ENCODE assay signal across 16 mouse cellular contexts in the genomic region with DNA sequence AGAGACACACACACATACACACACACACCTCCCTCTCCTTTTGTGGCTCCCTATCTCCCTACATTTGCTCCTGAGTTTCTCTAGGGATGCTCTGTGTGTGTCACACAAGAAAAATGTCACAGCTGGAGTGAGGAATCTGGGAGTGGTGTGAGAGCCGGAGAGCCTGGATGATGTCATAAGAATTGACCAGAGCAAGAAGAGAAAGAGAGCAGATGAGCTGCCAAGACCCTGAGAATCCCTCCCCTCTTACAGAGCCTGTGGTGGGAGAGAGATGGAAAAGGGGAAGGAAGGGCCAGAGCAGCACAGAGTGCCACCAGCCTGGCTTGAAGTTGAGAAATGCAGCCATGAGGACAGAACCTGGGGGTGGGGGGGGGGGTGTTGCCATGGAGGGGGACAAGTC. TPM values are rescaled to one million over a fixed set of nuclear protein-coding genes. Genes with fewer than 3 reads are reported as not detected.
DNase-seq lines count a peak whose midpoint lies in the region; ATAC-seq and TF ChIP-seq lines count a peak whose summit lies in the region.
"Had no signal": no experiment of that assay in that cellular context is flagged by ENCODE, and none has a peak within 500 bp of the region (broad histone marks: within the 10 kb centered on the region; RNA-seq: fewer than 3 reads in every experiment).

No protein-coding gene starts in this region.

- ATAC-seq in heart, postnatal 0 days (ENCODE audit: insufficient read depth, low read depth), result peak; percentile 47
- no peak for ATAC-seq in heart, embryonic 11.5 days (replicated peaks; ENCODE audit: insufficient number of reproducible peaks, low FRiP score, low TSS enrichment)
- peak; percentile 77 for ATAC-seq in lung, postnatal 0 days
- ATAC-seq in stomach, embryonic 16.5 days (ENCODE audit: insufficient read depth, low FRiP score), result peak; percentile 53
- ATAC-seq: CD4-positive, CD25-positive, alpha-beta regulatory T cell, adult 4 months; midbrain, embryonic 16.5 days had no signal

- H3K9me3 ChIP-seq in heart, postnatal 0 days (replicated peaks; ENCODE audit: control insufficient read depth, low read length), result no peaks in the 10 kb centered on the region
- H3K9me3 ChIP-seq in heart, embryonic 11.5 days (replicated peaks; ENCODE audit: control insufficient read depth, low read length), result no peaks in the 10 kb centered on the region
- no peaks in the 10 kb centered on the region for H3K9me3 ChIP-seq in lung, postnatal 0 days (ENCODE audit: low read length)
- H3K9me3 ChIP-seq in stomach, embryonic 16.5 days (replicated peaks; ENCODE audit: control insufficient read depth, low read length), result no peaks in the 10 kb centered on the region
- H3K9me3 ChIP-seq: limb, embryonic 13.5 days had no signal

- H3K4me1 ChIP-seq in heart, postnatal 0 days (ENCODE audit: control insufficient read depth, insufficient read depth), result no peaks in the 10 kb centered on the region
- no peaks in the 10 kb centered on the region for H3K4me1 ChIP-seq in heart, embryonic 11.5 days (ENCODE audit: control insufficient read depth, insufficient read depth, low read length)
- H3K4me1 ChIP-seq in lung, postnatal 0 days (ENCODE audit: insufficient read depth, low read depth, low read length), result no peaks in the 10 kb centered on the region
- H3K4me1 ChIP-seq in stomach, embryonic 16.5 days (ENCODE audit: control insufficient read depth, insufficient read depth, low read length), result no peaks in the 10 kb centered on the region
- H3K4me1 ChIP-seq: limb, embryonic 13.5 days had no signal

- H3K36me3 ChIP-seq in heart, postnatal 0 days (replicated peaks; ENCODE audit: control insufficient read depth, insufficient read depth, low read length), result no peaks in the 10 kb centered on the region
- no peaks in the 10 kb centered on the region for H3K36me3 ChIP-seq in heart, embryonic 11.5 days (ENCODE audit: control insufficient read depth, insufficient read depth, low read length)
- H3K36me3 ChIP-seq in lung, postnatal 0 days (ENCODE audit: insufficient read depth, low read length), result no peaks in the 10 kb centered on the region
- H3K36me3 ChIP-seq in stomach, embryonic 16.5 days (ENCODE audit: control insufficient read depth, insufficient read depth, low read length), result no peaks in the 10 kb centered on the region
- H3K36me3 ChIP-seq: limb, embryonic 13.5 days had no signal

- no peak overlapping the region for H3K27ac ChIP-seq in heart, postnatal 0 days (ENCODE audit: low read depth)
- H3K27ac ChIP-seq in heart, embryonic 11.5 days (ENCODE audit: low read depth, low read length), result no peak overlapping the region
- H3K27ac ChIP-seq in lung, postnatal 0 days (ENCODE audit: low read length), result no peak overlapping the region
- no peak overlapping the region for H3K27ac ChIP-seq in stomach, embryonic 16.5 days (ENCODE audit: low read length)
- H3K27ac ChIP-seq: limb, embryonic 13.5 days; macrophage had no signal

- H3K4me2 ChIP-seq in heart, postnatal 0 days (ENCODE audit: low read depth, low read length), result no peak overlapping the region
- H3K4me2 ChIP-seq in heart, embryonic 11.5 days, result no peak overlapping the region
- H3K4me2 ChIP-seq in lung, postnatal 0 days (replicated peaks; ENCODE audit: low read depth, low read length), result no peak overlapping the region
- H3K4me2 ChIP-seq in stomach, embryonic 16.5 days (ENCODE audit: low read depth, low read length), result no peak overlapping the region
- H3K4me2 ChIP-seq: limb, embryonic 13.5 days had no signal

- peak; percentile 19 for DNase-seq in heart, postnatal 0 days (ENCODE audit: low spot score)
- peak; percentile 50 for DNase-seq in lung, postnatal 0 days (ENCODE audit: low spot score)
- no peak for DNase-seq in lung, postnatal 14 days
- DNase-seq in ZHBTc4 (ENCODE audit: low read depth, low spot score), result peak; percentile 59
- no peak for DNase-seq in cerebellum, adult 11-12 months
- DNase-seq: cerebellum, adult 2 months; gastrocnemius, postnatal 14 days; kidney, adult 18-20 months; retina, postnatal 1 day; thymus, postnatal 4 days had no signal

- 20% methylated on average over 1 of the region's 1 CpGs for WGBS in heart, postnatal 0 days
- WGBS in heart, embryonic 11.5 days (ENCODE audit: insufficient replicate concordance), result 23% methylated on average over 1 of the region's 1 CpGs
- 33% methylated on average over 1 of the region's 1 CpGs for WGBS in lung, postnatal 0 days
- 17% methylated on average over 1 of the region's 1 CpGs for WGBS in stomach, embryonic 16.5 days

- no peak for TF ChIP-seq CTCF in heart, postnatal 0 days (IDR thresholded peaks at IDR 0.05; ENCODE audit: low read depth)
- TF ChIP-seq CTCF in lung, postnatal 0 days (IDR thresholded peaks at IDR 0.05), result no peak

- no peak overlapping the region for H3K4me3 ChIP-seq in heart, postnatal 0 days (ENCODE audit: low read depth, low read length)
- H3K4me3 ChIP-seq in heart, embryonic 11.5 days (ENCODE audit: low read depth, low read length), result no peak overlapping the region
- no peak overlapping the region for H3K4me3 ChIP-seq in lung, postnatal 0 days (ENCODE audit: low read depth, low read length)
- no peak overlapping the region for H3K4me3 ChIP-seq in stomach, embryonic 16.5 days (replicated peaks; ENCODE audit: low read length)
- H3K4me3 ChIP-seq: limb, embryonic 13.5 days had no signal

- no peaks in the 10 kb centered on the region for H3K27me3 ChIP-seq in heart, postnatal 0 days (ENCODE audit: control insufficient read depth, insufficient read depth, low read length)
- no peaks in the 10 kb centered on the region for H3K27me3 ChIP-seq in heart, embryonic 11.5 days (ENCODE audit: control insufficient read depth, insufficient read depth, low read length)
- H3K27me3 ChIP-seq in lung, postnatal 0 days (replicated peaks; ENCODE audit: insufficient read depth, low read length), result no peaks in the 10 kb centered on the region
- H3K27me3 ChIP-seq in stomach, embryonic 16.5 days (ENCODE audit: control insufficient read depth, insufficient read depth, low read length), result no peaks in the 10 kb centered on the region
- H3K27me3 ChIP-seq: limb, embryonic 13.5 days had no signal

- no peak for TF ChIP-seq EP300 in heart, postnatal 0 days (IDR thresholded peaks at IDR 0.05; ENCODE audit: low read depth)
- TF ChIP-seq EP300 in lung, postnatal 0 days (IDR thresholded peaks at IDR 0.05), result no peak

- no peak overlapping the region for H3K9ac ChIP-seq in heart, postnatal 0 days (replicated peaks; ENCODE audit: low read depth, low read length)
- H3K9ac ChIP-seq in heart, embryonic 11.5 days (ENCODE audit: low read depth, low read length), result no peak overlapping the region
- H3K9ac ChIP-seq in lung, postnatal 0 days (replicated peaks; ENCODE audit: low read depth), result no peak overlapping the region
- H3K9ac ChIP-seq in stomach, embryonic 16.5 days (ENCODE audit: low read length), result no peak overlapping the region
- H3K9ac ChIP-seq: limb, embryonic 13.5 days had no signal

RNA-seq across cellular contexts. Expression of a gene that starts 44.6 kb away (rescaled TPM):
- 14.4 and 15.2 TPM in 2 replicates for total RNA-seq in heart, postnatal 0 days (2014; rRNA removed; ENCODE audit: low replicate concordance)
- 3.2 and 3.3 TPM in 2 replicates for polyA plus RNA-seq in heart, postnatal 0 days (2015; fragmentation: Nextera tagmentation; extraction: Ambion mirVana)
- 10.8 and 12.2 TPM in 2 replicates for polyA plus RNA-seq in heart, embryonic 11.5 days (2014; fragmentation: Nextera tagmentation; extraction: Ambion mirVana)
- 6.5 and 7.7 TPM in 2 replicates for polyA plus RNA-seq in lung, postnatal 0 days (2015; fragmentation: Nextera tagmentation; extraction: Ambion mirVana)
- 4.8 and 6.6 TPM in 2 replicates for polyA plus RNA-seq in stomach, embryonic 16.5 days (2015; fragmentation: Nextera tagmentation; extraction: Ambion mirVana)

Comparison
In these comparisons a context has a peak if more than half of its experiments do, and no peak if none do; other contexts are left out.
1. DNase-seq: peak in heart, postnatal 0 days (single experiment), lung, postnatal 0 days (single experiment) and ZHBTc4 (single experiment); none in lung, postnatal 14 days (single experiment) and cerebellum, adult 11-12 months (single experiment).